Mouse (Mus musculus) neural tube, embryonic 11.5 days (tissue): Measurements from ENCODE around the gene Xntrpc. TPM values are rescaled to one million over a fixed set of nuclear protein-coding genes. Genes with fewer than 3 reads are reported as not detected.
A peak's percentile ranks its signal among the peaks of the same experiment; 100 is the strongest.

ENCODE experiments used
- ATAC-seq: fragments of 200-750 bp; cut with Nextera tagmentation; 2 replicates; pipeline ENCODE4 v1.8.0; 2017; ENCODE audit warnings: moderate number of reproducible peaks, mild to moderate bottlenecking, moderate TSS enrichment, moderate library complexity; ENCODE audit not compliant: insufficient read depth, low FRiP score, low TSS enrichment
- DNase-seq: peaks from one replicate; pipeline ENCODE4 v3.0.0-alpha.2; 2015; ENCODE audit warnings: low spot score
- H3K27ac ChIP-seq: fragments of 300-500 bp; sonication (generic); 2 replicates; pipeline ENCODE4 v1.5.1; 2014; ENCODE audit warnings: low read depth, mild to moderate bottlenecking, low read length
- H3K27me3 ChIP-seq: fragments of 300-500 bp; sonication (generic); 2 replicates; pipeline ENCODE4 v1.6.1; 2014; ENCODE audit warnings: mild to moderate bottlenecking, low read length, mixed read lengths; ENCODE audit not compliant: control insufficient read depth, insufficient read depth
- H3K36me3 ChIP-seq: fragments of 300-500 bp; sonication (generic); 2 replicates; pipeline ENCODE4 v1.6.1; 2014; ENCODE audit warnings: mild to moderate bottlenecking, low read length, moderate library complexity, mixed read lengths; ENCODE audit not compliant: control insufficient read depth, insufficient read depth
- H3K4me1 ChIP-seq: fragments of 300-500 bp; sonication (generic); 2 replicates; pipeline ENCODE4 v1.6.1; 2014; ENCODE audit warnings: low read length, mixed read lengths; ENCODE audit not compliant: control insufficient read depth, insufficient read depth
- H3K4me2 ChIP-seq: fragments of 300-500 bp; sonication (generic); 2 replicates; pipeline ENCODE4 v1.6.1; 2014; ENCODE audit warnings: low read depth, mild to moderate bottlenecking, moderate library complexity
- H3K4me3 ChIP-seq: fragments of 300-500 bp; sonication (generic); 2 replicates; pipeline ENCODE4 v1.5.1; 2014; ENCODE audit warnings: low read depth, low read length
- H3K9ac ChIP-seq: fragments of 300-500 bp; sonication (generic); 2 replicates; pipeline ENCODE4 v1.6.1; 2014; ENCODE audit warnings: mild to moderate bottlenecking, low read length
- H3K9me3 ChIP-seq: fragments of 300-500 bp; sonication (generic); 2 replicates; pipeline ENCODE4 v1.6.1; 2016; ENCODE audit warnings: low read length; ENCODE audit not compliant: control insufficient read depth
- WGBS: fragments of 180-500 bp; shearing (Covaris S2); extraction: QIAGEN DNeasy Blood & Tissue Kit; methylation state at CpG from one replicate; pipeline ENCODE4 v1.1.7; 2014; 5-methylcytosine and 5-hydroxymethylcytosine counted together
- polyA plus RNA-seq: library from polyadenylated mRNA; unstranded; fragments of >200 nt; fragmentation: Nextera tagmentation; extraction: Ambion mirVana; gene quantifications from 2 replicates; pipeline ENCODE4 v1.2.1, GENCODE M21; 2014

Gene Xntrpc
- polyA plus RNA-seq, 1 experiment from 2014 or later, result 2.1 TPM

DNA sequence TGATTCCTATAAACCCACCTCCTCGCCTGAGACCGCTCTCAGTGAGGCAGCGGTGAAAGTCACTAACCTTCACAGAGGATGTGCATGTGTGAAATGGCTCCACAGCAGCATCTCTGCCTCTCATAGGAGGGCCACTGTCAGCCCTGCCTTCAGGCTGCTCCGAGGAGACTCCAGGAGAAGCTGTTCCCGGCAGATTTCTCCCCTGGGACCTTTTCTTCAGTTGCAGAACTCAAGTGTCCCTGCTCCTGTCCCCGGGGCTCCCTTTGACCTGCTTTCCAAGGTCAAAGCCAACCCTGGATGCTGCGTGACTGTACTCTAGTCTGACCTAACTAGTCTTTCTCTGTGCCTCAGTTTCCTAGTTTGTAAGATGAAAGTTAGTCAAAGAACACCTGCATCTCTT is 43.7 kb downstream of the Xntrpc start, which contains the start of gene Art5:
Gene Art5, minus strand, starts transcription at position 319 of the 400 bp plus-strand sequence.
- 71% methylated on average over 7 of the region's 7 CpGs for WGBS
- no peak within 1 kb of the TSS for H3K4me2 ChIP-seq
- ATAC-seq, result no peak
- H3K27me3 ChIP-seq, result no peaks in the 10 kb centered on the region
- H3K4me3 ChIP-seq, result no peak within 1 kb of the TSS
- H3K9ac ChIP-seq, result no peak within 1 kb of the TSS
- no peaks in the 10 kb centered on the region for H3K4me1 ChIP-seq
- no peaks in the 10 kb centered on the region for H3K9me3 ChIP-seq
- DNase-seq, result no peak
- no peaks in the 10 kb centered on the region for H3K36me3 ChIP-seq
- no peak within 1 kb of the TSS for H3K27ac ChIP-seq

DNA sequence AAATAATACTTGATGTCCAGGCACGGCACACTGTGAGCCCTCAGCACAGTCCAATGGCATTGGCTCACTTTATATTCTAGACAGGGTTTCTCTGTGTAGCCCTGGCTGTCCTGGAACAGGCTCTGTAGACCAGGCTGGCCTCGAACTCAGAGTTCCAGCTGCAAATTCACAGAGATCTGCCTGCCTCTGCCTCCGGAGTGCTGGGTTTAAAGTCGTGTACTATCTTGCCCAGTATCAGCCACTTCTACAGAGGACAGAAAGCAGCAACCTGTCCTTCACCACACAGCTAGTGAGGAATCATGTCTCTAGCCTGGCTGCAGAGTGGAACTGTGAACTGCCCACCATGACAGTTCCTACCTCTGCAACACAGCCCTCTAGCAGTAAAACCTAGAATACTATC is 44.2 kb downstream of the Xntrpc start:
- Histone ChIP-seq H3K4me1 (no peaks in the 10 kb centered on the region), H3K4me3 (no peak overlapping the region), H3K36me3 (no peaks in the 10 kb centered on the region), H3K27me3 (no peaks in the 10 kb centered on the region), H3K9me3 (no peaks in the 10 kb centered on the region), H3K9ac (no peak overlapping the region), H3K27ac (no peak overlapping the region), H3K4me2 (no peak overlapping the region)
- no peak for ATAC-seq
- no peak for DNase-seq
- WGBS, result 88% methylated on average over 4 of the region's 4 CpGs

DNA sequence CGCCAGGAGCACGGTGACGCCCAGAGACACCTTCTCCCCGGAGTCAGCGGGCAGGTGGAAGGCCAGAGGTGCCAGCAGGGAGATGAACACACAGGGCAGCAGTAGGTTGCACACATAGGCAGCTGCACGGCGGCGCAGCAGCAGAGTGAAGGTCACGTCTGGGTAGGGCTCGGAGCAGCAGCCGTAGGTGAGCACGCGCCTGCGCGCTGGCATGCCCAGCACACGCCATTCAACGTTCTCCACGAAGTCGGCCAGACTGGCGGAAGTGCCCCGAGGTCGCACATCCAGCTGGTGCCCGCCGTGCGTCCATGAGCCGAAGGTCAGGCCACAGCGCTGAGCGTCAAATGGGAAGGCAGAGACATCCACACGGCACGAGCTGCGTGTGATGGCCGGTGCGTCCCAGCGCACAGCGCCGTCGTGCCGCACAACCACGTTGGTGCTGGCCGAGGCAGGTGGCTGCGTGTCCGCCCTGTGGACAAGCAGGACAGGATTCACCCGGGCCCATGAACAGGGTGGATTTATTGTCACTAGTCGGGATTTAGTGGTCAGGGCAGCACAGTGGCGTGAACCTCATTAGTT is 47.7 kb downstream of the Xntrpc start:
- H3K4me3 ChIP-seq, result no peak overlapping the region
- WGBS, result 78% methylated on average over 45 of the region's 45 CpGs

DNA sequence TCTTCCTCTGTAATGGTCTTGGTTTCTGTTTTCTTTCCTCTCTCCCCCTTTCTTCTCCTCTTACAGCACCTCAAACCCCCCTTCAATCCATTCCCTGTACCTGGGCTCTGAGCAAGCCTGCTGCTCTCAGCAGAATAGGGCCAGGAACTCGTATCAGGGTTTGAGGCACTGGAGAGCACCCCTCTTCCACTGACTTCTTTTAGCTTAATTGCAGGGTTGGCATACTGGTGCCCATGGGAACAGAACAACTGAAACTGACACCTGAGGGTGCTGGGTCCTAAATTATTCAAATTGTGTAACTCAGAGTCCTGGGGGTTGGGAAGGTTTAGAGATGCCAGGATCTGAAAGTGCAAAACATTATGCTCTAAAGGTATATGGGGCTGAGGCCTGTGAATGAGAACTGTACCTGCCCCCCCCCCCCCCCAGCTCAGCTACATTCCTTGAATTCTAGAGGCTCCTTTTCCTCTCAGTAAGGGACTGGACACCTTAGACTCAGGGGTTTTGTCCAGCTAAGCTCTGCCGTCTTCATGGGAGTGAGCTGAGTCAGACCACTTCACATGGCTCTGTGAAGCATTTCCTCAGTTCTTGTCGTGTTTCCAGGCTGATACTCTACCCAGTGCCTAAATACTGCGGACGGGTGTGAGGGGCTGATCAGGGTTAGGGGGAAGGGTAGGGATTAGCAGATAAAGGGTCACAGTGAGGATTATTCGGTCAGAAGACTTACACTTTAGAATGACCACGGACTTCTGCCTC is 51.2 kb downstream of the Xntrpc start, which contains the start of gene Chrna10:
Gene Chrna10, minus strand, starts transcription at position 250 of the 753 bp plus-strand sequence.
- H3K27ac ChIP-seq, result no peak within 1 kb of the TSS
- H3K4me2 ChIP-seq, result no peak within 1 kb of the TSS
- peaks cover 13% of the 10 kb centered on the region for H3K36me3 ChIP-seq
- DNase-seq, result no peak
- no peak within 1 kb of the TSS for H3K4me3 ChIP-seq
- ATAC-seq, result no peak
- no peaks in the 10 kb centered on the region for H3K9me3 ChIP-seq
- WGBS, result 56% methylated on average over 7 of the region's 7 CpGs
- H3K27me3 ChIP-seq, result no peaks in the 10 kb centered on the region
- no peak within 1 kb of the TSS for H3K9ac ChIP-seq
- H3K4me1 ChIP-seq, result no peaks in the 10 kb centered on the region

More for the DNA sequence above, 47.7 kb downstream of the Xntrpc start:
- DNase-seq (no peak), ATAC-seq (no peak)
- Histone ChIP-seq H3K27me3 (no peaks in the 10 kb centered on the region), H3K4me1 (no peaks in the 10 kb centered on the region), H3K9me3 (no peaks in the 10 kb centered on the region), H3K4me2 (no peak overlapping the region), H3K9ac (no peak overlapping the region), H3K27ac (no peak overlapping the region), H3K36me3 (no peaks in the 10 kb centered on the region)

DNA sequence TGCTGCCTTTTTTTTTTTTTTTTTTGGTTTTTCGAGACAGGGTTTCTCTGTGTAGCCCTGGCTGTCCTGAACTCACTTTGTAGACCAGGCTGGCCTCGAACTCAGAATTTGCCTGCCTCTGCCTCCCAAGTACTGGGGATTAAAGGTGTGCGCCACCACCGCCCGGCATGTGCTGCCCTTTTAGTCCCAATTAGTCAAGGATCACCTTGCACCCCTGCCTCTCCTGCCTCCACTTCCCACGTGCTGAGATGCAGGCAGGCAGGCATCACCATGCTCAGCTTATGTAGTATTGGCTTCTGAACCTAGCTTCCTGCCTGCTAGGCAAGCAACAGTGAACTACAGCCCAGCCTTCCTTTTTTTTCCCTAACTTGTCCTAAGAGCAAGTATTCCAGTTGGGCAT is 51.9 kb downstream of the Xntrpc start:
- H3K9me3 ChIP-seq, result no peaks in the 10 kb centered on the region
- H3K4me1 ChIP-seq, result no peaks in the 10 kb centered on the region
- H3K36me3 ChIP-seq, result peaks cover 18% of the 10 kb centered on the region
- H3K27me3 ChIP-seq, result no peaks in the 10 kb centered on the region
- H3K9ac ChIP-seq, result no peak overlapping the region
- no peak overlapping the region for H3K4me3 ChIP-seq
- ATAC-seq (no peak), DNase-seq (no peak)
- no peak overlapping the region for H3K4me2 ChIP-seq
- H3K27ac ChIP-seq, result no peak overlapping the region
- 78% methylated on average over 6 of the region's 6 CpGs for WGBS

DNA sequence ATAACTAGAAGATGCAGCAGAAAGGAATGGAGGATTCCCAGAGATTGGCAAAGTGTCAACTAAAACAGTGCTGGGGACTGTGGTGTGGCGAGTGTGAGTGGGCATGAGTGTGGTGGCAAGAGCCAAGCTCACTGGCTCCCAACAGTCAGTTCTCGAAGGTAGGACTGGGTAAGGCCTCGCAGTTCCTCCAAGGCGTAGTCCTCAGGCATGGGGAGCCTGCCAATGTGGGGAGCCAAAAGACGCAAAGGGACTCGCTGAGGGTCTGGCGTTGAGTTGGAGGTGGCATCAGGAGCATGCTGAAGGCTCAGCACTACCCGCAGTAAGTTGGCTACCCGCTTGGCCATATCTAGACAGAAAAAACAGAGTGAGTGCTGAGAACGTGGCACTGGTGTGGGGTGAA is 54.8 kb downstream of the Xntrpc start:
- Histone ChIP-seq H3K36me3 (peaks cover 27% of the 10 kb centered on the region), H3K4me3 (no peak overlapping the region), H3K27ac (no peak overlapping the region), H3K9me3 (no peaks in the 10 kb centered on the region), H3K4me2 (no peak overlapping the region), H3K27me3 (no peaks in the 10 kb centered on the region), H3K4me1 (no peaks in the 10 kb centered on the region), H3K9ac (no peak overlapping the region)
- 96% methylated on average over 10 of the region's 10 CpGs for WGBS
- ATAC-seq (no peak), DNase-seq (no peak)

DNA sequence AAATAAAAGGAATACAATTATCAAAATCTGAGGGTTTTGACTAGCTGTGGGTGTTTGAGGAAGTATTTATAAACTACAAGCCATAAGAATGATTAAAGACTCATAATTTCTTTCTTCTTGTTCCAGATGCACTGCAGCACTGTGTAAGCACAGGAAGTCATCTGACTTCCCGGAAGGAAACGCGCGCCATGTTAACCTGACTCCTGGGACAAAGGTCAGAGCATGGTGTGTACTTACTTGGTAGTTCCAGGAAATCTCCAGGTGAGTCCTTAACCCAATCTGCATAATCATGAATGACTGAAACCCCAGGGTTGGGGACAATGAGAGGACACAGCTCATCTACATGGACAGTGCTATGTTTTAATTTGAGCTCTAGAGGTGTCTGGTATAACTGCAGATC is 66.9 kb downstream of the Xntrpc start:
- Histone ChIP-seq H3K4me1 (no peaks in the 10 kb centered on the region), H3K36me3 (peaks cover 26% of the 10 kb centered on the region), H3K27ac (no peak overlapping the region), H3K27me3 (no peaks in the 10 kb centered on the region), H3K4me2 (no peak overlapping the region), H3K4me3 (no peak overlapping the region), H3K9ac (no peak overlapping the region), H3K9me3 (no peaks in the 10 kb centered on the region)
- ATAC-seq (no peak), DNase-seq (no peak)
- WGBS, result 99% methylated on average over 4 of the region's 4 CpGs

DNA sequence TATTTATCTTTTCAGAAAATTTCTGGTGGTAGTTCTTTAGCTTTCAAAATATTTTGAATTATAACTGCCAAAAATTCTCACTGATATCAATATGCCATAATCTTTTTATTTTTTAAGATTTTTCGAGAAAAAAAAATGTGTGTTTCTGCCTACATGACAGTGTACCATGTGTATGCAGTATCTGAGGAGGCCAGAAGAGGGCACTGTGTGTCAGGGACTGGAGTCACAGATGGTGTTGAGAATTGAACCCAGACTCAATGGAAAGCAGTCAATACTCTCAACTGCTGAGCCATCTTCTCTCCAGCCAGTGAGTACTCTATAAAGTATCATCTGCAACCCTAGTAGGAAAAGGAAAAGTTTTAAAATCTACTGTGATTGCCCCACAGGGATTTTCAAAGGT is 72.0 kb downstream of the Xntrpc start:
- no peak overlapping the region for H3K4me3 ChIP-seq
- H3K27ac ChIP-seq, result no peak overlapping the region
- no peaks in the 10 kb centered on the region for H3K27me3 ChIP-seq
- H3K4me1 ChIP-seq, result no peaks in the 10 kb centered on the region
- no peak overlapping the region for H3K4me2 ChIP-seq
- H3K36me3 ChIP-seq, result peaks cover 21% of the 10 kb centered on the region
- H3K9ac ChIP-seq, result no peak overlapping the region
- WGBS, result 88% methylated on average over 1 of the region's 1 CpGs
- ATAC-seq (no peak), DNase-seq (peak; percentile 45)
- H3K9me3 ChIP-seq, result no peaks in the 10 kb centered on the region

DNA sequence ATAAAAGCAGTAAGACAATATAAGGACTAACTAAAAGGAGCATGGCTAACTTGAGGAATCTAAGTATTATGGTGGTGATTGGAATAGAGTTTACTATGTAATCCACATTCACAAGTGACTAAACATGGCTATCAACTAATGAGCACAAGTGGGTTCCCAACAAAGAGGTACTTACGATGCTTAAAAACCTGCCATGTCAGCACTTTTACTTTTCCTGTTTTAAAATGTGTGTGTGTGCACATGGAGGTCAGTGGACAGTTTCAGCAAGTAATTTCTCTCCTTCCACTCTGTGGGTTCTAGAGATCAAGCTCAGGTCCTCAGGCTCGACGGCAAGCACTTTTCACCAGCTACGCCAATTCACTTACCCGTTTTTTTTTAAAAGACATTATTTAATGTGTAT is 72.4 kb downstream of the Xntrpc start:
- Histone ChIP-seq H3K9ac (no peak overlapping the region), H3K27ac (no peak overlapping the region), H3K4me2 (no peak overlapping the region), H3K9me3 (no peaks in the 10 kb centered on the region), H3K27me3 (no peaks in the 10 kb centered on the region), H3K36me3 (peaks cover 19% of the 10 kb centered on the region), H3K4me3 (no peak overlapping the region), H3K4me1 (no peaks in the 10 kb centered on the region)
- DNase-seq, result no peak
- no peak for ATAC-seq
- WGBS, result 97% methylated on average over 5 of the region's 5 CpGs
